Mouse (Mus musculus) left cerebral cortex, adult 9 months (tissue): ENCODE results near the gene Sstr2.

ENCODE experiments used
- DNase-seq, 2 experiments: peaks; one replicate each; pipeline ENCODE4 v3.0.0; 2022; ENCODE audit warnings: low spot score in 2 of 2

The Sstr2 gene

GRCm38 (mm10) chr11:113618672-113619419 is at the start of gene Sstr2:
Gene Sstr2 (plus strand): TSS chr11:113619342.
- DNase-seq = peak in 1 of 2 experiments; percentile 60

DNA sequence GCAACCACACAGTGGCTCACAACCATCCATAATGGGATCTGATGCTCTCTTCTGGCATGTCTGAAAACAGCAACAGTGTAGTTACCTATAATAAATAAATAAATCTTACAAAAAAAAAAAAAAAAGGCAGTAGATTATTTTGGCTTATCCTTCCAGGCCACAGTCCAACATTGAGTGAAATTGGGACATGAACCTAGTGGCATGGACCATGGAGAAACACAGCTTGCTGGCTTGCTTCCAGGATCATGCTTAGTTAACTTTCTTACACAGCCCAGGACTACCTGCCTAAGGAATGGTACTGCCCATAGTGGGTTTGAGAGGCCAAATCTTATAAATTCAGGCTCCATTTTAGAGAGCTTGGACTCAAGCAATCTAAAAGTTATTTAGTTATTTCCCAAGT is 47.5 kb upstream of the Sstr2 start:
- no peak for DNase-seq

DNA sequence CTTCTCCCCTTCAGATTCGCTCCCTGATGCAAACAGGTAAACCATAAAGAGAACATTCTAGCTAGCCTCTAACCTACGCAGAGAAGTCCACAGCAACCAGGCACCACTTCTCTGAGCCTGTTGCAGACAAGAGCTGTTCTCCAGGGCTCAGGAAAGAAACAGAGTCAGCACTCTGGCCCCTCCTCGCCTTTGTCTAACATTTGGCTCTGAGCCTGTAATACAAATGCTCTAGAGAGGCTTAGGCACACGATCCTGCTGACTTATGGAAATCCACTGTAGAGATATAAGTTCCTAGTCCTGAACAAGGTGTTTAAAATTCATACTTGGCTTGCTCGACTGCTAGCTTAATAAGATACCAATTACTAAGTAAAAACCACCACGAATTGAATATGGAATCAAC is 46.5 kb upstream of the Sstr2 start:
- no peak for DNase-seq

GRCm38 (mm10) chr11:113577221-113577620 is 41.9 kb upstream of the Sstr2 start:
- no peak for DNase-seq

- no peak for DNase-seq
These were observed 35.1 kb upstream of the Sstr2 start for GRCm38 (mm10) chr11:113583879-113584661.

DNA sequence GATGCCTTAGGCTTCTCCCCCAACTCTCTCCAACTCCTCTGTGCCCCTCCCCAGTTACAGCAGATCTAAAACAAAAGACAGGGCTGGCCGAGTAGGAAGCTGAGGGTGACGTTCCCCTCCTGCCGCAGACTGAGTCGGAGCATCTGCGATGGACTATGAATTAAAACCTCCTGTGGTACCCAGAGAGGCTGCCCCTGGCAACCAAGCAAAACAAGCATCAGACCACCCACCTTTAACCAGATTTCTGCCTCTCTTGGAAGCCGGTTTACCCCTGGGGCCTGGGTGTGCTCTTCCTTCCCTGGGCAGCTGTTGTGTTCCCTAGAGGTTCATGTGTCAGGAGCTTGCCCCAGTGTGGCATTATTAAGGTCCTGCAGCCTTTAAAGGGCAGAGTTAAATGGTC is 32.7 kb upstream of the Sstr2 start:
- DNase-seq = no peak

GRCm38 (mm10) chr11:113588936-113589335 is 30.2 kb upstream of the Sstr2 start:
- no peak for DNase-seq

DNA sequence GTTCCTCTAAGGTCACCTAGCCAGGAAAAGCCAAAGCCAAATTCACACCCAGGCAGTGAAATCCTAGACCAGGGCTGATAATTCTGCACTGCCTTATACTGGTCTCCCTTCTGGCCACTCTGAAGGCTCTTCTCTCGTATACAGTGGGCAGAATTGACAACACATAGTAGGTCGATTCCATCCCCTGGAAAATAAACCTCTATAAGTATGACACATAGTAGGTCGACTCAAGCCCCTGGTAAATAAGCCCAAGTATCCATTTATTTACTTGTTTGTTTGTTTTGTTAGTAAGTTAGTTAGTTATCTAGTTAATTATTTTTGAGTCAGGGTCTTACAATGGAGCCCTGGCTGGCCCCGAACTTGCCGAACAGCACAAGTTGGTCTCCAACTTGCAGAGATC is 24.0 kb upstream of the Sstr2 start:
- no peak for DNase-seq

DNA sequence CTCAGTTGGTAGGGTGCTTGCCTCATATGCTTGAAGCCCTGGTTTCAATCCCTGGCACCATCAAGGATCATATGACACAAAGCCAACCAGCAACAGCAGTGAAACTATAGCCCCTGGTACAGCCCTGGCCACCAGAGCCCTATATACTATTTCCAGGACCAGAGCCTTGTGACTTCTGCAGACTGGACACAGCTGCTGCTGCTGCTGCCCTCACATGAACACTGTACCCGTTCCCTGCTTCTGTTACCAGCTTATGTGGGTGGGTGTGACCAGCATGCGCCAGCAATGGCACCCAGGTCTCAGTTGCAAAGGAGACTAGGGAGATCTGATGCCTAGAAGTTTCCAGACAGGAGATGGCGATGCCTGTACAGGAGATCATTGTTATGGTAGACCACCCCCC is 21.5 kb upstream of the Sstr2 start:
- DNase-seq = no peak

DNA sequence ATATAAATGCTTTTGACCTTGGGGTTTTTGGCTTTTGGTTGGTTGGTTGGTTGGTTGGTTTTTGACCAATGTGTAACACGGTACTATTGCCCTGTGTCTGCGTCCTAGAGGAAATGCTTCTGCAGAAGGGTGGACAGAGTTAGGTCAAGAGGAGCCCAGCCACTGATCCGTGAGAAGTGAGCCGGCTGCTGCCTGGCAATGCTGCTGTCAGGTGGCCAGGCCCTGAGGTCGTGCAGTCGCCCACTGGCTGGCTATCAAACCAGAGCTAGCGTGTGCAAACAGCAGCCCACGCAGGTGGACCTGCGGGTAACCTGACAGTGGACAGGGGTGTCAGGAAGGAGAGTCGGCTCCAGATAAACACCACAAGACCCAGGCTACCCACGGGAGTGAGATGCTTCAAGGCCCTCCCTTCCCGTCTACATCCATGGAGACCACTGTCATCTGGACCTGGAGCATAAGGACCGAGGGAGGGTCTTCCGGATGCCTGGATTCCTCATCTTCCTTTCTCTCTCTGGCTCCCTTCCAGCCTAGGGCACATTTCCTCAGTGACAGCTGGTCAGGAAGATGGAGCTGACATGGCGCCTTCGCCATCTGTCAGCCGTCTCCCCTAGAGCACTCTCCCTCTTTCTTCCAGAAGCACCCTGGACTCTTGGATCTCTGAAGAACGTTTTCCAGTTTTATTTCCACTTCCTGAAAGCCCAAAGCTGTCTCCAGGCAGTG is 18.5 kb upstream of the Sstr2 start:
- no peak for DNase-seq

GRCm38 (mm10) chr11:113601616-113602343 is 17.4 kb upstream of the Sstr2 start:
- no peak for DNase-seq

DNA sequence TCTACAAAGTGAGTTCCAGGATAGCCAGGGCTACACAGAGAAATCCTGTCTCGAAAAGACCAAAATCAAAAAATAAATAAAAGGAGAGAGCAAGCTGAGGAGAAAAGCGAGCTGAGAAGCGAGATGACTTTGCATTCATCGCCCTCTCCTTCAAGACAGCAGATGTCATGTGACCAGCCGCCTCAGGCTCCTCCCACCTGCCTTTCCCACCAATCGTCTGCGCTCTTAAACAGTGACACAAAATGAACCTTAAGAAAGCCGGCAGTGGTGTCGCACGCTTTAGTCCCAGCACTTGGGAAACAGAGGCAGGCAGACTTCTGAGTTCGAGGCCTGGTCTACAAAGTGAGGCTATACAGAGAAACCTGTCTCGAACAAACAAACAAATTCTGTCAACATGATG is 11.6 kb upstream of the Sstr2 start:
- DNase-seq = no peak

DNA sequence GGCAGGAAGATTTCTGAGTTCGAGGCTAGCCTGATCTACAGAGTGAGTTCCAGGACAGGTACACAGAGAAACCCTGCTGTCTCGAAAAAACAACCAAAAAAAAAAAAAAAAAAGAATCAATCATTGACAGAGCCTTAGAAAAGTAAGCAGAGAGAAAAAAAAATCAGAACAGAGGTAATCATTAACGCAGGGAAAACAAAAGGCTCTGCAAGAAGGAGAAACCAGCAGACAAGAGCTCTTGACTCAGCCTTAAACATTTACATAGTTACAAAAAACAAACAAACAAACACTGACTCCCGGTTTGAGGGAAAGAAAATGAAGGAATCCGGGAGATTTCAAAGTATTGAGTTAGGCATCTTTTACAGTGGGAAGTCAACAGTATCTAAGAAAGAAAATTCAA is 9.6 kb upstream of the Sstr2 start:
- no peak for DNase-seq

GRCm38 (mm10) chr11:113610266-113610665 is 8.9 kb upstream of the Sstr2 start:
- DNase-seq = no peak

- peak in 1 of 2 experiments; percentile 37 for DNase-seq
These were observed 8.0 kb upstream of the Sstr2 start for GRCm38 (mm10) chr11:113611112-113611646.

- peak in 1 of 2 experiments; percentile 64 for DNase-seq
These were observed 7.2 kb upstream of the Sstr2 start for GRCm38 (mm10) chr11:113611664-113612611.

- DNase-seq = no peak
These were observed 4.7 kb upstream of the Sstr2 start for GRCm38 (mm10) chr11:113614476-113614875.

DNA sequence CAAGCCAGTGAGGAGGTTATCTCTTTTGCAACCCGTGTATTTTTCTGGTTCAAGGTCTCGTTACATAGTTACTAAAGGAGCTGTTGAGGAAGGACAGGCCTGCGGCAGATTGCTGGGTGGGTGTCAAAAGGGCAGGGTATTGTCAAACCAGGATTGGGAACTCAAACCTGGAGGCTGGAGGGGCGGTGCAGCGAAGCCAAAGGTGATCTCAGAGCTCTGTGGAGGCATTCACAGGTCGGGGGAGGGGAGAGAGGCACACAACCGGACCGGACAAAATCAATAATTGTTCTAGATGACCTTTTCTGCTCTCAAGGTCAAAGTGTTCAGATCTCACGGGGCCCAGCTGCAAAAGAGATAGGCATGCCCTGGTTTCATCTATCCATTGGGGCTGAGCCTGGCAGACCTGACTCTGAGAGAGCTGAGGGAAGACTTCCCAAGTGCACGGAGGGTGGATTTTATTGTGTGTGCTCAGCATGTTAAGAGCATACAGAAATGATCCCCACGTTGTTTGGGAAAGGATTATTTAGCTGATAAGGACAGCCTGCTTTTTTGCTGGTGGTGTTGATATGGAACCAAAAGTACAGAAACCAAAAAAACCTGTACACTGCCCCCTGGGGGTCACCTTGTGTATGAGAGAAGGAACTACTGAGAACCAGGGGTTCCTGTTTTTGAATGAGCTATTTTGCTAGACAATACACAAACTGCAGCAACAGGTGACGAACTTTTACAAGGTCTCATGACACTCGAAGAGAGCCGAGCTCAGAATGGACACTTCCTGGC is 1.8 kb upstream of the Sstr2 start:
- DNase-seq = peak in 1 of 2 experiments; percentile 77

DNA sequence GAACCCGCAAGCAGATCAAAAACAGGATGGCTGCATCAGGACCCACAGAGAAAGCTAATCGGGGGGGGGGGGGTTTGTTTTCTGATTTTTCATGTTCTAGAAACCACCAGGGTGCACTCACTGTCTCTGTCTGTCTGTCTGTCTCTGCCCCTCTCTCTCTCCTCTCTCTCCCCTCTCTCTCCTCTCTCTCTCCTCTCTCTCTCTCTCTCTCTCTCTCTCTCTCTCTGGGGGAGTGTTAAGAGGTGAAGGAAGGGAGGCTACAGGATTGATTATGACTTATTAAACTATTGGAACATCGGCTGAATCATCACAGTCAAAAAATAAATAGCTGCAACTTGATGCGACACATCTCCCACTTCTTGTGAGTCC is 855 bp upstream of the Sstr2 start:
- DNase-seq = no peak
